Mouse (Mus musculus) kidney, embryonic 16.5 days (tissue): ENCODE results near the gene Rdm1. TPM values are rescaled to one million over a fixed set of nuclear protein-coding genes. Genes with fewer than 3 reads are reported as not detected.
"Not testable (repeated sequence)": the region's sequence is repeated elsewhere in the genome, so short reads cannot be mapped to it uniquely, and the experiment has no call there.

Experiments used
- ATAC-seq: fragments of 200-750 bp; cut with Nextera tagmentation; 2 replicates; pipeline ENCODE4 v1.8.0; 2017; ENCODE audit warnings: moderate TSS enrichment; ENCODE audit not compliant: low FRiP score, low TSS enrichment
- H3K27ac ChIP-seq: fragments of 300-500 bp; sonication (generic); 2 replicates; pipeline ENCODE4 v1.5.1; 2014; ENCODE audit warnings: low read length
- H3K27me3 ChIP-seq: fragments of 300-500 bp; sonication (generic); 2 replicates; pipeline ENCODE4 v1.6.1; 2014; ENCODE audit warnings: low read length, control low read depth, mixed read lengths; ENCODE audit not compliant: insufficient read depth
- H3K36me3 ChIP-seq: fragments of 300-500 bp; sonication (generic); 2 replicates; pipeline ENCODE4 v1.6.1; 2014; ENCODE audit warnings: low read length, control low read depth, mixed read lengths; ENCODE audit not compliant: insufficient read depth
- H3K4me1 ChIP-seq: fragments of 300-500 bp; sonication (generic); 2 replicates; pipeline ENCODE4 v1.6.1; 2014; ENCODE audit warnings: low read length, control low read depth, mixed read lengths; ENCODE audit not compliant: insufficient read depth
- H3K4me2 ChIP-seq: fragments of 300-500 bp; sonication (generic); replicated peaks from 2 replicates; pipeline ENCODE4 v1.6.1; 2014; ENCODE audit warnings: low read depth, low read length
- H3K4me3 ChIP-seq: fragments of 300-500 bp; sonication (generic); 2 replicates; pipeline ENCODE4 v1.5.1; 2014; ENCODE audit warnings: mild to moderate bottlenecking, low read length
- H3K9ac ChIP-seq: fragments of 300-500 bp; sonication (generic); replicated peaks from 2 replicates; pipeline ENCODE4 v1.6.1; 2014; ENCODE audit warnings: low read length
- H3K9me3 ChIP-seq: fragments of 300-500 bp; sonication (generic); 2 replicates; pipeline ENCODE4 v1.6.1; 2016; ENCODE audit warnings: low read length, control low read depth
- whole genome bisulfite sequencing: fragments of 180-500 bp; shearing (Covaris S2); extraction: QIAGEN DNeasy Blood & Tissue Kit; methylation state at CpG from one replicate; pipeline ENCODE4 v1.1.7; 2014; 5-methylcytosine and 5-hydroxymethylcytosine counted together
- polyA plus RNA-seq: library from polyadenylated mRNA; unstranded; fragments of >200 nt; fragmentation: Nextera tagmentation; extraction: Ambion mirVana; gene quantifications from 2 replicates; pipeline ENCODE4 v1.2.1, GENCODE M21; 2015

Gene Rdm1
- 41.7 and 43.1 TPM in 2 replicates for polyA plus RNA-seq

DNA sequence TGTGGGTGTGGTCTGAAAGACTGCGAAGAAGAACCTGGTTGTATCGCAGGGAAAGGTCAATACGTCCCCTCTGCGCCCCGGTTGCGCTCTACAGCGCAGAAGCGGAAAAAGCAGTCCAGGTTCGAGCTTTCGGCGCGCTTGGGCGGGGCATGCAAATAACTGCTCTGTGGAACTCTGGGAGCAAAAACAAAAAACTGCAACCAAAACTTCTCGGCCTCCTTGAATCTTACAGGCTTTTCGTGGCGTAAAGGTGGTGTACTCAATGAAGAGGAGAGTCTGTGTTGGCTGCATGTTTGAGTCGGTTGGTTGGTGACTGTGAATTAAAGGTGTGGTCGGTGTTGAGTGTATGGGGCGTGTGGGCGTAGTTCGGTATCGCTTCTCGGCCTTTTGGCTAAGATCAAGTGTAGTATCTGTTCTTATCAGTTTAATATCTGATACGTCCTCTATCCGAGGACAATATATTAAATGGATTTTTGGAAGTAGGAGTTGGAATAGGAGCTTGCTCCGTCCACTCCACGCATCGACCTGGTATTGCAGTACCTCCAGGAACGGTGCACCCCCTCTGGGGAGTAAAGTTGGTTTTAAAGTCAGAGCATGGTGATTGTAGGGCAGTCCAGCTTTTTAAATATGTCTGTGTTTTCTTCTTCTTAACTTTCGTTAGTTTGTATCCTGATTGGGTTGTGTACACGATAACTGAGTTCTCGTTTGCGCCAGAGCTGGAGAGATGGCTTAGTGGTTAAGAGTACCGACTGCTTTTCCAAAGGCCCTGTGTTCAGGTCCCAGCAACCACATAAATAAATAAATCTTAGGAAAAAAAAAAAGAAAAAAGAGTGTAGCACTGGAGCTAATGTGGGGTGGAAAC lies at the start of gene Rdm1:
TSS of gene Rdm1 (plus strand) at position 201 of the 862 bp plus-strand sequence.
- peak; percentile 97 for ATAC-seq
- peak within 1 kb of the TSS; percentile 94 for H3K9ac ChIP-seq
- H3K4me2 ChIP-seq, result peak within 1 kb of the TSS; percentile 80
- no peaks in the 10 kb centered on the region for H3K36me3 ChIP-seq
- H3K4me3 ChIP-seq, result peak within 1 kb of the TSS; percentile 66
- no peaks in the 10 kb centered on the region for H3K9me3 ChIP-seq
- peak within 1 kb of the TSS; percentile 100 for H3K27ac ChIP-seq
- H3K27me3 ChIP-seq, result no peaks in the 10 kb centered on the region
- H3K4me1 ChIP-seq, result peaks cover 6% of the 10 kb centered on the region; the same call in 1 of the 2 replicates
- WGBS, result under 1% methylated on average over 32 of the region's 34 CpGs

DNA sequence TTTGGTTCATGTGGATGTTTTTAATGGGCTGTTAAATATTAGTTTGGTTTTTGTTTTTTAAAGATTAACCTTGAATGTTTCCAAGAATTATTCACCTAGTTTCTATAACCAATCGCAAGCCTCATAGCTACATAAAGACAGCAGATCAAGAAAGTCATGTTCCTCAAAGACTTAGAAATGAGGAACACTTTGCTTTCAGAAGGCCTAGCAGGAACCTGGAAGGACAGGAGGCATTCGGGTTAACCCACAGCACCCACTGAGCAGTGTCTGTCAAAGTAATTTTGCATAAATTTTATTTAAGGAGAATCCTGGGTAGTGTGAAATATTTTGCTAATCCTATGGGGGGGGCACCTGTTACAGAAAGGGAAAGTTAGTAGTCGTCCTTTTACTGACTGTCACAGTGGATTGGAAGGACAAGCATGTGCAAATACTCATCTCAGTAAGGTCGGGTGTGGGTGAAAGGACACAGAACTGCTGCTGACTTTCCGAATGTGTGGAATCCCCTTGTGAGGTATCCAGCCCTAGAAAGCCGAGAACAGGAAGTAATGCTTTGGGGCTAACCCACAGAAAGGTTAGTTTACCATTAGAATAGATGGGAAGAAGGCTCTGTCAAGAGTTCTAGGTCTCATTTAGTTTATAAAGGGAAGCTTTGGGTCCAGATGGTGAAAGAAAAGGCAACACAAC lies 45.8 kb upstream of the Rdm1 start:
- Histone ChIP-seq H3K36me3 (peaks cover 29% of the 10 kb centered on the region), H3K9me3 (no peaks in the 10 kb centered on the region), H3K4me1 (peaks cover 8% of the 10 kb centered on the region), H3K9ac (no peak overlapping the region), H3K4me3 (no peak overlapping the region), H3K4me2 (no peak overlapping the region), H3K27me3 (no peaks in the 10 kb centered on the region), H3K27ac (0 out of 2 replicates have a peak overlapping the region, but pooled peaks have one; percentile 10)
- 70% methylated on average over 6 of the region's 6 CpGs for WGBS
- no peak for ATAC-seq

DNA sequence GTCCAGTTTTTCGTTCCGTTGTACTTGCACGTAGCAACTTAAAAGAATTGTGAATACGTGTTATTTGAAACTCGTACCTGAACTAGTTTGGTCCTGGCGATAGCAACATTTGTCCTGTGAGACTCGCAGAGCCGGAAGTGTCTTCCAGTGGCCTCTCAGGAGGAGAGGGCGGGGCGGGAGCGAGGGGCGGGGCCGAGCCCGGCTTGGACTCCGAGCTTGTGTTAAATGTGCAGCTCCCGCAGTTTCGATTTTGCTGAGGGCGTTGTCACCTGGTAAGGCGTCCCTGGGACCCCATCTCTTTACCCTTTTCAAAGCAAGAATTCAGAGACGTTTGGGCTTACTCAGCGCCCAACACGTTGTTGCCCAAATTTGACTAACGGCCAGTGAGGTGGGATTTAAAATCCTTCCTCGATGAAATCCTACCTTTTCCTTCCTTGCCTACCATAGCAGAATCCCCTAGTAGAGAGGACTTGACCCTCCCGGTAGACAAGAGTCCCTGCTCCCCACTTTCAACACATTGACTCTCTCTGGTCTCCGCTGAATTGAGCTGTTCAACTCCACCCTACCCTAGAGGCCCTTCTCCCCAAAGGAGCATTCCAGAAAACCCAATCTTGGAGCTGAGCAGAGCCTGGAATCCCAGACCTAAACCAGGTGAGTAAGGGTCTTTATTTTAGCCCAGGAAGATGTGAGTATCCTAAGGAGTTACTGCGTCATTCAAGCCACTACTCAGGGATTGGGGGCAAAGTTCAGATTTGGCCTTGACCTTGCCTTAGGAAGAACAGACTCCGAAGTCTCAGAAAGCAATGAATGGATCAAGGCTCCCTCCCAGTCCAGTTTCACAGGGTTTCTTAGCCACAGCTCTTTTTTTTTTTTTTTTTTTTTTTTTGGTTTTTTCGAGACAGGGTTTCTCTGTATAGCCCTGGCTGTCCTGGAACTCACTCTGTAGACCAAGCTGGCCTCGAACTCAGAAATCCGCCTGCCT lies 44.6 kb upstream of the Rdm1 start, which contains the start of gene Tmem106a:
TSS of gene Tmem106a (plus strand) at position 189 of the 982 bp plus-strand sequence.
- H3K9ac ChIP-seq, result peak within 1 kb of the TSS; percentile 74
- H3K36me3 ChIP-seq, result peaks cover 18% of the 10 kb centered on the region
- peak within 1 kb of the TSS; percentile 59 for H3K4me3 ChIP-seq
- WGBS, result 18% methylated on average over 30 of the region's 31 CpGs
- H3K9me3 ChIP-seq, result no peaks in the 10 kb centered on the region
- 0 out of 2 replicates have a peak within 1 kb of the TSS, but pooled peaks have one; percentile 48 for H3K27ac ChIP-seq
- peak; percentile 80 for ATAC-seq
- no peaks in the 10 kb centered on the region for H3K27me3 ChIP-seq
- H3K4me1 ChIP-seq, result peaks cover 8% of the 10 kb centered on the region
- H3K4me2 ChIP-seq, result peak within 1 kb of the TSS; percentile 65

DNA sequence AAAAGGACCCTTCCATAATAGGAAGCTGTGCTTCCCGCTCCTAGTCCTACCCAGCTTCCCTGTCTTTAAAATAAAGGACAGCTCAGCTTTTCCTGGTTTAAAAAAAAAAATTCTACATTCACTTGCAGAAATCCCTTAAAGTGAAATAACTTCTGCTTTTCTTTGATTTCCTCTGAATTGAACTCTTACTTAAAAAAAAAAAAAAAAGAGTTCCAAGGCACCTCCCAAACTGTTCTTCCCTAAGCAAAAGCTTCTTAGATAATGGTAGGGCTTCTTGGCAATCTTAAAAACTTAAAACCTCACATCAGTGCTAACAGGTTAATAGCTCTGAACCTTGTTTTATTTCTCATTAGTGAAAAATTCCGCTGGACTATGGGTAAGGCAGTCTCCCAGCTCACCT lies 43.8 kb upstream of the Rdm1 start:
- Histone ChIP-seq H3K27ac (no peak overlapping the region), H3K9me3 (no peaks in the 10 kb centered on the region), H3K27me3 (no peaks in the 10 kb centered on the region), H3K4me1 (peaks cover 8% of the 10 kb centered on the region), H3K4me3 (no peak overlapping the region), H3K4me2 (no peak overlapping the region), H3K9ac (no peak overlapping the region), H3K36me3 (peaks cover 9% of the 10 kb centered on the region)
- WGBS, result 93% methylated on average over 2 of the region's 2 CpGs
- ATAC-seq, result no peak

GRCm38 (mm10) chr11:101585031-101585430 lies 42.0 kb upstream of the Rdm1 start:
- ATAC-seq, result not testable (repeated sequence)

GRCm38 (mm10) chr11:101585805-101586204 lies 41.2 kb upstream of the Rdm1 start:
- no peak overlapping the region for H3K4me2 ChIP-seq
- no peaks in the 10 kb centered on the region for H3K27me3 ChIP-seq
- ATAC-seq, result no peak
- no peak overlapping the region for H3K4me3 ChIP-seq
- peaks cover 8% of the 10 kb centered on the region for H3K4me1 ChIP-seq
- 0 out of 2 replicates have a peak, but pooled peaks cover under 1% of the 10 kb centered on the region for H3K36me3 ChIP-seq
- H3K9ac ChIP-seq, result no peak overlapping the region
- no peaks in the 10 kb centered on the region for H3K9me3 ChIP-seq
- H3K27ac ChIP-seq, result no peak overlapping the region
- 86% methylated on average over 4 of the region's 4 CpGs for WGBS

More at GRCm38 (mm10) chr11:101585031-101585430, 42.0 kb upstream of the Rdm1 start:
- WGBS, result 92% methylated on average over 1 of the region's 1 CpGs
- not testable (repeated sequence) for H3K36me3 ChIP-seq, H3K4me3 ChIP-seq, H3K9me3 ChIP-seq, H3K4me1 ChIP-seq, H3K27ac ChIP-seq, H3K4me2 ChIP-seq, H3K9ac ChIP-seq, H3K27me3 ChIP-seq

GRCm38 (mm10) chr11:101587676-101588075 lies 39.3 kb upstream of the Rdm1 start:
- ATAC-seq, result no peak
- Histone ChIP-seq H3K9ac (no peak overlapping the region), H3K9me3 (no peaks in the 10 kb centered on the region)

DNA sequence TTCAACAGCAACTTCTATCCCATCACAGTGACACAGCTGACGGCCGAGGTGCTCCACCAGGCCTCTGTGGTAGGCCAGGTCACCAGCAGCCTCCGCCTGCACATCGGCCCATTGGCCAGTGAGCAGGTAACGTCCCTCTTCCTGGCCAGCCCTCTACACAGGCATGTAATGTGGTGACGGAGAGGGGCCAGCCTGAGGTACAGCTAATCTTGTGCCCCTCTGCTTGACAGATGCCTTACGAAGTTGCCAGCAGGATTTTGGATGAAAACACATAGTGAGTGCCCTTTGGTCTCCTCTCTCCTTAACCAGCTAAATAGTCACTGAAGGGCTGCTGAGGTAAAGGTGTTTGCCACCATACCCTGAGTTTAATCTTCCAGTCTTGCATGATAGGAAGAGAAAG lies 38.1 kb upstream of the Rdm1 start:
- Histone ChIP-seq H3K4me2 (no peak overlapping the region), H3K4me3 (no peak overlapping the region), H3K9ac (no peak overlapping the region), H3K4me1 (no peaks in the 10 kb centered on the region), H3K36me3 (no peaks in the 10 kb centered on the region), H3K27ac (no peak overlapping the region), H3K9me3 (no peaks in the 10 kb centered on the region), H3K27me3 (no peaks in the 10 kb centered on the region)
- no peak for ATAC-seq
- WGBS, result 88% methylated on average over 7 of the region's 7 CpGs

More at GRCm38 (mm10) chr11:101587676-101588075, 39.3 kb upstream of the Rdm1 start:
- H3K27me3 ChIP-seq, result no peaks in the 10 kb centered on the region
- 90% methylated on average over 10 of the region's 10 CpGs for WGBS
- peaks cover under 1% of the 10 kb centered on the region; the same call in 1 of the 2 replicates for H3K4me1 ChIP-seq
- H3K27ac ChIP-seq, result no peak overlapping the region
- H3K36me3 ChIP-seq, result no peaks in the 10 kb centered on the region
- H3K4me3 ChIP-seq, result no peak overlapping the region
- H3K4me2 ChIP-seq, result no peak overlapping the region

GRCm38 (mm10) chr11:101589444-101589843 lies 37.6 kb upstream of the Rdm1 start:
- Histone ChIP-seq H3K4me2 (no peak overlapping the region), H3K27ac (0 out of 2 replicates have a peak overlapping the region, but pooled peaks have one; percentile 15), H3K4me1 (no peaks in the 10 kb centered on the region), H3K9me3 (no peaks in the 10 kb centered on the region), H3K36me3 (no peaks in the 10 kb centered on the region), H3K4me3 (no peak overlapping the region), H3K9ac (no peak overlapping the region), H3K27me3 (no peaks in the 10 kb centered on the region)
- ATAC-seq, result no peak
- 28% methylated on average over 5 of the region's 5 CpGs for WGBS
